Mouse (Mus musculus) liver, adult 2 months (tissue): ENCODE measurements around the gene Rgs7.

ENCODE experiments used
- CTCF ChIP-seq: fragments of 200-500 bp; IDR thresholded peaks from 2 replicates; pipeline ENCODE4 v1.5.1; 2011; ENCODE audit warnings: low read depth, low read length, control low read depth
- POLR2A ChIP-seq: fragments of 200-500 bp; IDR thresholded peaks from 2 replicates; pipeline ENCODE4 v1.6.1; 2011; ENCODE audit warnings: low read length, control low read depth; ENCODE audit not compliant: insufficient read depth; ENCODE audit errors: extremely low read depth

DNA sequence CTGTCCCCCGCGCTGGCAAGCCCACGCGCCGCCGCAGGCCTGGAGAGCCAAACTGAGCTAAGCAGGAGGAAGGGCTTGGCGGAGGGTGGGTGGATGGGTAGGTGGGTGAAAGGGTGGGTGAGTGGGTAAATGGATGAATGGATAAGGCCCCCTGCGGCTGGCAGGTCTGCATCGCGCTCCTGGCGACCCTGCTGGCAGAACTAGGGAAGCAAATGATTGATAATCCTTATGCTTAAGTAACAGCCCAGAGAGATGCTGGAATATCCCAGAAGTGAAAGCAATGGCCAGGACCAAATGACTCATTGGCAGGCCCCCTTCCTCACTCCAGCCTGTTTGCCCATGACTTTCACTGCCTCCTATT is 363 bp upstream of the Rgs7 start:
- no peak for TF ChIP-seq CTCF
- no peak for TF ChIP-seq POLR2A
